Mouse (Mus musculus) embryonic fibroblast, embryonic 13.5 days (primary cell): Measurements from ENCODE around the gene Cyp26b1.

Source experiments
- CTCF ChIP-seq: IDR thresholded peaks from 2 replicates; pipeline ENCODE4 v1.5.1; 2011; ENCODE audit warnings: mild to moderate bottlenecking, control low read depth, low read length, moderate library complexity, borderline replicate concordance; ENCODE audit not compliant: insufficient read depth
- POLR2A ChIP-seq: IDR thresholded peaks from 2 replicates; pipeline ENCODE4 v1.6.1; 2011; ENCODE audit warnings: low read depth, mild to moderate bottlenecking, control low read depth, low read length, moderate library complexity

GRCm38 (mm10) chr6:84617051-84617450, 23.3 kb upstream of the Cyp26b1 start:
- no peak for TF ChIP-seq CTCF
- no peak for TF ChIP-seq POLR2A
